Mouse (Mus musculus): ENCODE measurements around the gene Thrb. TPM values are rescaled to one million over a fixed set of nuclear protein-coding genes. Genes with fewer than 3 reads are reported as not detected.

Gene Thrb
- polyA plus RNA-seq, 1 experiment, result 0.13 TPM

DNA sequence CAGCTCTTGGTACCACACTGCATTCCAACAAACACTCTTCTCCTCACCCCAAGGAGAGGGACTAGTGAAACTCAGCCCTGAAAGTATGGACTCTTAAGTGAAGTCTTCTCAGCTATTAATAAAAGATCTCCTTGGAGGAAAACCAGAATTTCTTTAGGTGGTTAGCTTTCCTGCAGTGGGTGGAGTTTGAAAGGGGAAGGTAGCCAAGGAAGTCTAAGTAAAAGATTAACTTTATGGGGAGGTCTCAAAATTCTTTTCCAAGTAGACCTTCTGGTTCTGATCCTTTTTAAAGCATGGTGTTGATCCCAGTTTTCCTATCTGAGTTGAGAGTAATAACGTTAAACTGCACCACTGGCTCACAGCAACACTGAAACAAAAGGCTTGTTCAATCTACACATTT, 31.2 kb downstream of the Thrb start:
- Histone ChIP-seq H3K4me1 (ENCODE audit: control insufficient read depth, insufficient read depth, low read length) (no peaks in the 10 kb centered on the region), H3K27ac (ENCODE audit: insufficient read depth, low read length) (no peak overlapping the region), H3K27me3 (ENCODE audit: control insufficient read depth, insufficient read depth, low read length, poor library complexity, severe bottlenecking) (no peaks in the 10 kb centered on the region), H3K36me3 (ENCODE audit: control insufficient read depth, insufficient read depth, low read length, poor library complexity, severe bottlenecking) (no peaks in the 10 kb centered on the region), H3K9me3 (replicated peaks; ENCODE audit: control insufficient read depth, insufficient read depth, low read length, poor library complexity, severe bottlenecking) (no peaks in the 10 kb centered on the region), H3K9ac (ENCODE audit: low read depth, poor library complexity, severe bottlenecking) (no peak overlapping the region), H3K4me3 (ENCODE audit: low read depth, low read length) (no peak overlapping the region)
- TF ChIP-seq EP300 (IDR thresholded peaks at IDR 0.05; ENCODE audit: insufficient read depth, low read depth, low read length), result no peak
- TF ChIP-seq CTCF (IDR thresholded peaks at IDR 0.05; ENCODE audit: low read depth, low read length), result no peak

DNA sequence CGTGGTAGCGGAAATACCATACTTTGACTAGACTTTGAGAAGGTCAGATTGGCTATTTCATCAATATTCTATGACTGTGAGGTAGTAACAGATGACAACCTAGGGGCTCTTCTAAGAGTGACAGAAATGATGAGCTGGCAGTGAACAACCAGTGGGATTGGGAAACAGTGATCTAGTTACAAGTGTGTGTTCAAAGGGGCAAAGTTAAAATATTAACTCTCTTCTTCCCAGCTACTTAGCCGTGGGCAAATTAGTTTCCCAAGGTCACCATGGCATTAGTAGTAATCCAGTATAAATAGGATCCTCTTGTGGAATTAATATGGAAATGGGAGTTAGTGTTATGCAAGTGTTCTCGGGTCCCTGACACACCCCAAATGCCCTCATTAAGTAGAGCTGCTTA, 35.5 kb downstream of the Thrb start:
- no peak overlapping the region for H3K27ac ChIP-seq (ENCODE audit: insufficient read depth, low read length)
- no peaks in the 10 kb centered on the region for H3K9me3 ChIP-seq (replicated peaks; ENCODE audit: control insufficient read depth, insufficient read depth, low read length, poor library complexity, severe bottlenecking)
- H3K27me3 ChIP-seq (ENCODE audit: control insufficient read depth, insufficient read depth, low read length, poor library complexity, severe bottlenecking), result no peaks in the 10 kb centered on the region
- no peak overlapping the region for H3K9ac ChIP-seq (ENCODE audit: low read depth, poor library complexity, severe bottlenecking)
- H3K36me3 ChIP-seq (ENCODE audit: control insufficient read depth, insufficient read depth, low read length, poor library complexity, severe bottlenecking), result no peaks in the 10 kb centered on the region
- no peak overlapping the region for H3K4me3 ChIP-seq (ENCODE audit: low read depth, low read length)
- no peaks in the 10 kb centered on the region for H3K4me1 ChIP-seq (ENCODE audit: control insufficient read depth, insufficient read depth, low read length)
- TF ChIP-seq POLR2A (IDR thresholded peaks at IDR 0.05; ENCODE audit: insufficient read depth, low read length) (no peak), CTCF (IDR thresholded peaks at IDR 0.05; ENCODE audit: low read depth, low read length) (no peak), EP300 (IDR thresholded peaks at IDR 0.05; ENCODE audit: insufficient read depth, low read depth, low read length) (no peak)

DNA sequence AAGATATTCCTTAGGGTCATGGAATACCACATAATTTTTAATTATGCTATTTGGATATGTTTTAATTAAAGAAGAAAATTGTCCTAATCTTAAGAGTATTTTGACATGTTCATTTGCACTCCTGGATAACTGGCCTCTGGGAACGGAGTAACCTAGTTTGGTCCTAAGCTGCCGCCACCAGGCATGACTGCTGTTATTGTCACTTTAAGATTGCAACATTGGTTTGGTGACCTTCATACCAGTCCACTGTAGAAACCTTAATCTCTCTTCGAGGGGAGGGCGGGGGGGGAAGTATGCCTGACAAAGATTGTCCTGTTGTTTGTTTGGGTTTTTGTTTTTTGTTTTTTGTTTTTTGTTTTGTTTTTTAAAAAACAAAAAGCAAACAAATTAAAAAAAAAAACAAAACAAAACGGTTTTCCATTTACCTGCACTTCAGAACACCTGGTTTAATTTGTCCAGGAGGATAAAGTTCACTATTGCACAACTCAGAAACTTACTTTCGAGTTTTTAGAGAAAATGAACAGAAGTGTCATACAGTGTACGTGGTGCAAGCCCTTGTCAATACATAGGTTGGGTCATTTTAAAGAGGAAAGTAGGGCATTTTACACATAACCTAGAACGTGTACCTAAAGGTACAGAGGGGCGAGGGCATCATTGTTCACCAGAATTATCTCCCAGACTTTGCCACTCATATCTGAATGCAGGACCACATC, 38.0 kb downstream of the Thrb start:
- TF ChIP-seq CTCF (IDR thresholded peaks at IDR 0.05; ENCODE audit: low read depth, low read length) (no peak), EP300 (IDR thresholded peaks at IDR 0.05; ENCODE audit: insufficient read depth, low read depth, low read length) (no peak), POLR2A (IDR thresholded peaks at IDR 0.05; ENCODE audit: insufficient read depth, low read length) (no peak)
- Histone ChIP-seq H3K27me3 (ENCODE audit: control insufficient read depth, insufficient read depth, low read length, poor library complexity, severe bottlenecking) (no peaks in the 10 kb centered on the region), H3K9me3 (replicated peaks; ENCODE audit: control insufficient read depth, insufficient read depth, low read length, poor library complexity, severe bottlenecking) (no peaks in the 10 kb centered on the region), H3K4me1 (ENCODE audit: control insufficient read depth, insufficient read depth, low read length) (no peaks in the 10 kb centered on the region), H3K27ac (ENCODE audit: insufficient read depth, low read length) (no peak overlapping the region), H3K4me3 (ENCODE audit: low read depth, low read length) (no peak overlapping the region), H3K9ac (ENCODE audit: low read depth, poor library complexity, severe bottlenecking) (no peak overlapping the region), H3K36me3 (ENCODE audit: control insufficient read depth, insufficient read depth, low read length, poor library complexity, severe bottlenecking) (no peaks in the 10 kb centered on the region)

DNA sequence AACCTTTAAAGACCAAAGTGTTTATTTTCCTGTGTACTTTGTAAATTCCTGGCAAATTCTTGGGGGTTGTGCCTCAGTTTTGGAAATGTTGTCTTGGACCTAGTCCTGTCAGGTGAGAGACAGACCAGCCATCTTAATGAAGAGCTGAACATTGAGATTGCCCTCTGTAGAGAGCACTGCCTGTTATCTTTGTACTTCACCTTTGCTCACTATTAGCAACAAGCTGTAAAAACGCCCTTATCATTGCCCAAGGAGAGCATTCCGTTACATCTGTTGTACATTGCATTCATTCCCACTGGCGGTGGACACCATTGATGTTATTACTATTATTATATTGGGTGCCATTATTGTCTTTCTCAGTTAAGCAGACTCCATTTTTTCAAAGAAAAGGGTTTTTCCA, 40.2 kb downstream of the Thrb start:
- H3K36me3 ChIP-seq (ENCODE audit: control insufficient read depth, insufficient read depth, low read length, poor library complexity, severe bottlenecking), result no peaks in the 10 kb centered on the region
- TF ChIP-seq EP300 (IDR thresholded peaks at IDR 0.05; ENCODE audit: insufficient read depth, low read depth, low read length) (no peak), POLR2A (IDR thresholded peaks at IDR 0.05; ENCODE audit: insufficient read depth, low read length) (no peak)
- no peak overlapping the region for H3K4me3 ChIP-seq (ENCODE audit: low read depth, low read length)
- H3K27ac ChIP-seq (ENCODE audit: insufficient read depth, low read length), result no peak overlapping the region
- no peaks in the 10 kb centered on the region for H3K4me1 ChIP-seq (ENCODE audit: control insufficient read depth, insufficient read depth, low read length)
- no peaks in the 10 kb centered on the region for H3K27me3 ChIP-seq (ENCODE audit: control insufficient read depth, insufficient read depth, low read length, poor library complexity, severe bottlenecking)
- no peaks in the 10 kb centered on the region for H3K9me3 ChIP-seq (replicated peaks; ENCODE audit: control insufficient read depth, insufficient read depth, low read length, poor library complexity, severe bottlenecking)
- H3K9ac ChIP-seq (ENCODE audit: low read depth, poor library complexity, severe bottlenecking), result no peak overlapping the region

DNA sequence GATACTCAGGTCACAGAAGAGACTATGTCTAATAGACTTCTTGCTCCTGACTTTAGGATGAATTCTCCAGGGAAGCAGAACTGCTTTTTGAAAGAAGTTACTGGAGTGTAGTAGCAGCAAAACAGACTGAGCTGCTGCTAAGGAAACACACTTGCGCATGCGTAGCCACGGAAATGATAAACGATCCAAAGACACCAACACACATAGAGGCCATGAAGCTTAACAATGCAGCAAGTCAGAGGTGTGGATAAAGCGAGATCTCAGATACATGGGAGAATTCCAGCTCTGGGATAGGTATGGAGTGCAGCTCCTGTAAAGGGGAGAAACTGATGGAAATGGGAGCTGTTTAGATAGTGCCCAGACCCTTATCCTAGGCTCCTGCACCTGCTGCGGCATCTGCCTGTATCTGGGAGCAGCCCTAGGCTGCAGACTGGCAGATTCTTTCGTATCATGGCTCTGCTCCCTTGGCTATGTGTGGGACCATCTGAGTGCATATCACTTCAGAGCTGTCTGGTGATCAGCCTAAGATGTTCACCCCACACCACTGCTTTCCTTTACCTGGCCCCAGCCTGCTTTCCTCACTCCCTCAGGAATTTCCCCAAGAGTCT, 53.3 kb downstream of the Thrb start:
- Histone ChIP-seq H3K4me1 (ENCODE audit: control insufficient read depth, insufficient read depth, low read length) (no peaks in the 10 kb centered on the region), H3K27me3 (ENCODE audit: control insufficient read depth, insufficient read depth, low read length, poor library complexity, severe bottlenecking) (no peaks in the 10 kb centered on the region), H3K27ac (ENCODE audit: insufficient read depth, low read length) (no peak overlapping the region), H3K9ac (ENCODE audit: low read depth, poor library complexity, severe bottlenecking) (no peak overlapping the region), H3K9me3 (replicated peaks; ENCODE audit: control insufficient read depth, insufficient read depth, low read length, poor library complexity, severe bottlenecking) (no peaks in the 10 kb centered on the region), H3K36me3 (ENCODE audit: control insufficient read depth, insufficient read depth, low read length, poor library complexity, severe bottlenecking) (no peaks in the 10 kb centered on the region), H3K4me3 (ENCODE audit: low read depth, low read length) (no peak overlapping the region)
- TF ChIP-seq EP300 (IDR thresholded peaks at IDR 0.05; ENCODE audit: insufficient read depth, low read depth, low read length), result no peak

DNA sequence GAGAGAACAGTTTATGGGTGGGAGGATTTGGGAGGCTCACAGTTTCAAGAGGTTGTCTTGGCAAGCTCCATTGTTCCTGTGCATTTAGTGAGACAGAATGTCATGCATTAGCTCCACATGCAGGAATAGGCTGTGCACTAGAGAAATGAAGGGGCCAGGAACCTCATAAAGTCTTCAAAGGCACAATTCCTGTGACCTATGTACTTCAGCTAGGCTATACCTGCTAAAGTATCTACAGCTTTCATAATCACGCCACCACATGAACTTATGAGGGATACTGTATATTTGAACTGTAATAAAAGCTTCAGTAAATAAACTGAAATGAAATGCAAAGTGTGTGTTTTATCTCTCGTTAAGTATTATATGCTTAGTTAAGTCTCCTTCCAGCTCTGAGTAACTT, 59.4 kb downstream of the Thrb start:
- H3K36me3 ChIP-seq (ENCODE audit: control insufficient read depth, insufficient read depth, low read length, poor library complexity, severe bottlenecking), result no peaks in the 10 kb centered on the region
- no peaks in the 10 kb centered on the region for H3K9me3 ChIP-seq (replicated peaks; ENCODE audit: control insufficient read depth, insufficient read depth, low read length, poor library complexity, severe bottlenecking)
- H3K4me1 ChIP-seq (ENCODE audit: control insufficient read depth, insufficient read depth, low read length), result no peaks in the 10 kb centered on the region
- no peak overlapping the region for H3K9ac ChIP-seq (ENCODE audit: low read depth, poor library complexity, severe bottlenecking)
- H3K27me3 ChIP-seq (ENCODE audit: control insufficient read depth, insufficient read depth, low read length, poor library complexity, severe bottlenecking), result no peaks in the 10 kb centered on the region
- no peak overlapping the region for H3K4me3 ChIP-seq (ENCODE audit: low read depth, low read length)
- H3K27ac ChIP-seq (ENCODE audit: insufficient read depth, low read length), result no peak overlapping the region
- TF ChIP-seq CTCF (IDR thresholded peaks at IDR 0.05; ENCODE audit: low read depth, low read length), result no peak
- TF ChIP-seq POLR2A (IDR thresholded peaks at IDR 0.05; ENCODE audit: insufficient read depth, low read length), result no peak
- TF ChIP-seq EP300 (IDR thresholded peaks at IDR 0.05; ENCODE audit: insufficient read depth, low read depth, low read length), result no peak
